Mouse (Mus musculus) heart, embryonic 16.5 days (tissue): ENCODE data around the gene Tgif2. TPM values are rescaled to one million over a fixed set of nuclear protein-coding genes. Genes with fewer than 3 reads are reported as not detected.
"Not testable (repeated sequence)": the region's sequence is repeated elsewhere in the genome, so short reads cannot be mapped to it uniquely, and the experiment has no call there.

Experiments
- ATAC-seq: fragments of 200-750 bp; cut with Nextera tagmentation; replicated peaks from 2 replicates; pipeline ENCODE4 v1.8.0; 2017; ENCODE audit warnings: moderate number of reproducible peaks; ENCODE audit not compliant: insufficient read depth, low FRiP score; ENCODE audit errors: extremely low read depth
- H3K27ac ChIP-seq: fragments of 300-500 bp; sonication (generic); 2 replicates; pipeline ENCODE4 v1.5.1; 2014; ENCODE audit warnings: mild to moderate bottlenecking, low read length, control low read depth, moderate library complexity
- H3K27me3 ChIP-seq: fragments of 300-500 bp; sonication (generic); 2 replicates; pipeline ENCODE4 v1.6.1; 2014; ENCODE audit warnings: low read length, mixed read lengths; ENCODE audit not compliant: control insufficient read depth, insufficient read depth
- H3K36me3 ChIP-seq: fragments of 300-500 bp; sonication (generic); 2 replicates; pipeline ENCODE4 v1.6.1; 2014; ENCODE audit not compliant: control insufficient read depth, insufficient read depth
- H3K4me1 ChIP-seq: fragments of 300-500 bp; sonication (generic); 2 replicates; pipeline ENCODE4 v1.6.1; 2014; ENCODE audit warnings: low read length, mixed read lengths; ENCODE audit not compliant: control insufficient read depth, insufficient read depth
- H3K4me2 ChIP-seq: fragments of 300-500 bp; sonication (generic); 2 replicates; pipeline ENCODE4 v1.6.1; 2014; ENCODE audit warnings: low read depth, mild to moderate bottlenecking, control low read depth, low read length
- H3K4me3 ChIP-seq: fragments of 300-500 bp; sonication (generic); 2 replicates; pipeline ENCODE4 v1.5.1; 2014; ENCODE audit warnings: mild to moderate bottlenecking, control low read depth, low read length
- H3K9ac ChIP-seq: fragments of 300-500 bp; sonication (generic); 2 replicates; pipeline ENCODE4 v1.6.1; 2014; ENCODE audit warnings: low read length, control low read depth
- H3K9me3 ChIP-seq: fragments of 300-500 bp; sonication (generic); replicated peaks from 2 replicates; pipeline ENCODE4 v1.6.1; 2016; ENCODE audit warnings: low read length; ENCODE audit not compliant: control insufficient read depth
- WGBS: fragments of 180-500 bp; shearing (Covaris S2); extraction: QIAGEN DNeasy Blood & Tissue Kit; methylation state at CpG from one replicate; pipeline ENCODE4 v1.1.7; 2014; 5-methylcytosine and 5-hydroxymethylcytosine counted together
- polyA plus RNA-seq: library from polyadenylated mRNA; unstranded; fragments of >200 nt; fragmentation: Nextera tagmentation; extraction: Ambion mirVana; gene quantifications from 2 replicates; pipeline ENCODE4 v1.2.1, GENCODE M21; 2015

The Tgif2 gene
- polyA plus RNA-seq, 1 experiment from 2014 or later = 28.9 TPM

GRCm38 (mm10) chr2:156874760-156875510 is 35.1 kb downstream of the Tgif2 start:
- Histone ChIP-seq H3K27me3 (no peaks in the 10 kb centered on the region), H3K27ac (no peak overlapping the region), H3K4me2 (no peak overlapping the region), H3K36me3 (peaks cover 25% of the 10 kb centered on the region), H3K4me3 (no peak overlapping the region), H3K9ac (no peak overlapping the region), H3K4me1 (peaks cover 7% of the 10 kb centered on the region), H3K9me3 (no peaks in the 10 kb centered on the region)
- WGBS = 92% methylated on average over 4 of the region's 4 CpGs
- ATAC-seq = no peak

GRCm38 (mm10) chr2:156877726-156878125 is 37.9 kb downstream of the Tgif2 start:
- Histone ChIP-seq H3K4me3 (no peak overlapping the region), H3K9me3 (no peaks in the 10 kb centered on the region), H3K9ac (no peak overlapping the region), H3K4me2 (no peak overlapping the region), H3K4me1 (no peaks in the 10 kb centered on the region), H3K27me3 (no peaks in the 10 kb centered on the region), H3K27ac (no peak overlapping the region), H3K36me3 (peaks cover 16% of the 10 kb centered on the region)
- 42% methylated on average over 9 of the region's 9 CpGs for WGBS
- ATAC-seq = no peak; the same call in 1 of the 2 replicates

- Histone ChIP-seq H3K4me3 (no peak overlapping the region), H3K9ac (no peak overlapping the region), H3K36me3 (peaks cover 2% of the 10 kb centered on the region), H3K4me2 (no peak overlapping the region), H3K4me1 (0 out of 2 replicates have a peak, but pooled peaks cover 2% of the 10 kb centered on the region), H3K27ac (no peak overlapping the region), H3K9me3 (no peaks in the 10 kb centered on the region), H3K27me3 (no peaks in the 10 kb centered on the region)
- ATAC-seq = no peak
- 83% methylated on average over 3 of the region's 3 CpGs for WGBS
Observed at GRCm38 (mm10) chr2:156879541-156879940, 39.7 kb downstream of the Tgif2 start.

GRCm38 (mm10) chr2:156882431-156883001 is 42.7 kb downstream of the Tgif2 start:
- Histone ChIP-seq H3K9ac (no peak overlapping the region), H3K27me3 (no peaks in the 10 kb centered on the region), H3K27ac (no peak overlapping the region), H3K4me3 (no peak overlapping the region), H3K36me3 (no peaks in the 10 kb centered on the region), H3K9me3 (no peaks in the 10 kb centered on the region), H3K4me2 (no peak overlapping the region), H3K4me1 (0 out of 2 replicates have a peak, but pooled peaks cover 2% of the 10 kb centered on the region)
- WGBS = 28% methylated on average over 10 of the region's 10 CpGs
- ATAC-seq = peak; percentile 52

DNA sequence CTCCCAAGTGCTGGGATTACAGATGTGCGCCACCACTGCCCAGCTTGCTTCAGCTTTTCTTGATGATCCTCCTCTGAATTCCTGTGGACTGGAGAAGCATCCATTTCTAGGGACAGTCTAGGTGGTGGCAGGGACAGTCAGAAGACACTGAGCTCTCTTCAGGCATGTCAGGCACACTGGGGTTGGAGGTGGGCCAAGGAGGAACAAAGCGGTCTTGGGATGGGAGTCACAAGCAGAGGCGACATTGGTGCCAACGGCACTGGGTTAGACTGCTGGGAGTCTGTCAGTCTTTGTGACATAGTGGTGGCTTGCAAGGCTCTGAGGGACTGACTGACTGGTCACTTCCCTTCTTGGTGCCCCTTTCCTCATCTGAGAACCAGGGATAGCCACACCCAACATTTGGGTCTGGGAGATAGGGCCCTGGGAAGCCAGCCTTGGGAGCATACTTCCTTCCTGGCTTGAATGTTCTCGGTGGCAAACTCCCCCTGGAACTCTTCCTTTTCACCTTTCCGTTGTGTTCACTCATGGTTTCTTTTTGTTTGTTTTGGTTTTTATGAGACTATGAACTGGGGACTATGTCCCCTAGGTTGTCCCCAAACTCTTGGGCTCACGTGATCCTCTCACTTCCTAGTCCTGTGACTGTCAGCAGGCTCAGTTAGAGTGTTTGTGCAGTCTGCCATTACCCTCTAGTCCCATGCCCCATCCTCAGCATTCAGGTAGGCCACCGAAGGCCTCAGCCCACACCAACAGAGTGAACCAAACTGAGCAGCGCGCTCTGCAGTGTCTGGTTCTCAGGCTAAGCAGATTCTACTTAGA is 44.8 kb downstream of the Tgif2 start:
- Histone ChIP-seq H3K27ac (no peak overlapping the region), H3K4me3 (no peak overlapping the region; the same call in 1 of the 2 replicates), H3K4me1 (0 out of 2 replicates have a peak, but pooled peaks cover 2% of the 10 kb centered on the region), H3K4me2 (no peak overlapping the region; the same call in 1 of the 2 replicates), H3K27me3 (no peaks in the 10 kb centered on the region), H3K36me3 (no peaks in the 10 kb centered on the region), H3K9me3 (no peaks in the 10 kb centered on the region), H3K9ac (no peak overlapping the region)
- 78% methylated on average over 10 of the region's 10 CpGs for WGBS
- ATAC-seq = no peak

DNA sequence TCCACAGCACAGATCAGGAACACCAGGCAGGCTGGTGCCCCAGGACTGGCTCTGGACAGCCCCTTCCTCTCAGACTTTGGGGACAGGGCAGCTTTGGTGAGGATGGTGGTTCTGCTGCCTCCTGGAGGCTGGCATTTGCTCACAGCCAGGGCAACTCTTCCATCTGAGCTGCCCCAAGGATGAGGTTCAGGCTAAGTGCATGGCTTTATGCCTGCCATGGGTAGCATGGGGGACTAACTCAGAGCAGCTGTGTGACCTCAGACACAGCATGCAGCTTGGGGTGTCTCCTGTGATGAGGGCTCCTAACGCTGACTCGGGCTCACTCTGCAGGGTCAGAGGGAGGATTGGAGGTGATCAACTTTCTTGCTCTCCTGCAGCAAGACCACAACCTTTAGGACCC is 45.9 kb downstream of the Tgif2 start:
- WGBS = 63% methylated on average over 2 of the region's 2 CpGs
- not testable (repeated sequence) for ATAC-seq

GRCm38 (mm10) chr2:156886084-156886631 is 46.4 kb downstream of the Tgif2 start:
- no peaks in the 10 kb centered on the region for H3K36me3 ChIP-seq
- H3K4me1 ChIP-seq = 0 out of 2 replicates have a peak, but pooled peaks cover 2% of the 10 kb centered on the region
- ATAC-seq = no peak
- no peaks in the 10 kb centered on the region for H3K27me3 ChIP-seq
- no peak overlapping the region; the same call in 1 of the 2 replicates for H3K27ac ChIP-seq
- H3K4me2 ChIP-seq = no peak overlapping the region
- H3K9me3 ChIP-seq = no peaks in the 10 kb centered on the region
- H3K4me3 ChIP-seq = peak overlapping the region; percentile 36
- H3K9ac ChIP-seq = no peak overlapping the region; the same call in 1 of the 2 replicates
- 71% methylated on average over 10 of the region's 10 CpGs for WGBS

More for the DNA sequence above, 45.9 kb downstream of the Tgif2 start:
- H3K4me3 ChIP-seq = peak overlapping the region; percentile 36
- not testable (repeated sequence) for H3K9me3 ChIP-seq, H3K27me3 ChIP-seq, H3K4me1 ChIP-seq, H3K4me2 ChIP-seq, H3K27ac ChIP-seq, H3K9ac ChIP-seq, H3K36me3 ChIP-seq

DNA sequence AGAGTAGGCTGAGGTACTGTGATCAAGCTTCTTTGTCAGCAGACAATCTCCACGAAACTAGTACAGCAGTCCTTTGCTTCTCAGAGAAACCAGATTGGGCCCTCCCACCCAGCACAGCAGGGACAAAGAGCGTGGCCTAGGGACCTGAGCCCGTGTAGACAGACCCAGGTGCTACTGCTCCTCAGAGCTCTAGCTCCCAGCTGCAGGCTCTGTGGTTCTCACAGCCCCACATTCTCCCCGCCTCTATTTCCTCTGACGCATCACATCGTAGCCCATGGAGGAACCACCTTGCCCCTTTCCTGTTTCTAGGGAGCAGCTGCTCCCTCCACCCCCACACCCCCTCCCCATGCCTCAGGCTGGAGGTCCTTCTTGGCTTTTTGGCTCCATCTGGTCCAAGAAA is 47.2 kb downstream of the Tgif2 start, which contains the start of gene Sla2:
Sla2 (minus strand) TSS at position 176 of the 400 bp plus-strand sequence.
- Histone ChIP-seq H3K4me3 (peak within 1 kb of the TSS; percentile 36), H3K4me1 (0 out of 2 replicates have a peak, but pooled peaks cover 2% of the 10 kb centered on the region), H3K27me3 (no peaks in the 10 kb centered on the region), H3K27ac (peak within 1 kb of the TSS; percentile 29; the same call in 1 of the 2 replicates), H3K9ac (peak within 1 kb of the TSS; percentile 17; the same call in 1 of the 2 replicates), H3K4me2 (no peak within 1 kb of the TSS), H3K9me3 (no peaks in the 10 kb centered on the region), H3K36me3 (no peaks in the 10 kb centered on the region)
- 59% methylated on average over 6 of the region's 6 CpGs for WGBS
- peak; percentile 62; the same call in 1 of the 2 replicates for ATAC-seq
